Mouse (Mus musculus): Measurements from ENCODE around the gene Mprip.
"Not testable (repeated sequence)": the region's sequence is repeated elsewhere in the genome, so short reads cannot be mapped to it uniquely, and the experiment has no call there.

Mprip gene

GRCm38 (mm10) chr11:59661005-59661404 is at the start of gene Mprip:
TSS of gene Mprip (plus strand) at chr11:59661305.
- no peak for DNase-seq (ENCODE audit: low spot score in 2 of 2)

DNA sequence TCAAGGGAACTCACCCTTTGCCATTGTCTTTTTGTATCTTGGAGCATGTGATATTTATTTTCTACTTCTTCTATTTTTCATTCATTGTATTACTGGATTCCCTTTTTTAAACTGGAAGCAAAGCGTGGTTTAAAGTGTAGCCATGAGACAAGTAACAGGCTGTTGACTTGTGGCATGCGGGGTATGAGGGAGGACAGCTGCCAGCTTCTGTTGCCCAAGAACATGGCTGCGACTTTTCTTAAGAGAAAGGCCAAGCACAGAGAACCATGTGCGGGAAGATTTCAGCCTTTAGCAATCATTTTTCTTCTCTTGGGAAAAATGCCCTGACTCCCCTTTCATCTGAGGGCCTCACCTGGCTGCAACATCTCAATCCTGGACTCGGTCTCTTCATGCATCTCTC is 49.5 kb upstream of the Mprip start:
- DNase-seq (ENCODE audit: low spot score in 2 of 2): no peak

- DNase-seq (ENCODE audit: low spot score in 2 of 2): peak in 1 of 2 experiments; percentile 31
Observed at GRCm38 (mm10) chr11:59614120-59614519, 47.0 kb upstream of the Mprip start.

DNA sequence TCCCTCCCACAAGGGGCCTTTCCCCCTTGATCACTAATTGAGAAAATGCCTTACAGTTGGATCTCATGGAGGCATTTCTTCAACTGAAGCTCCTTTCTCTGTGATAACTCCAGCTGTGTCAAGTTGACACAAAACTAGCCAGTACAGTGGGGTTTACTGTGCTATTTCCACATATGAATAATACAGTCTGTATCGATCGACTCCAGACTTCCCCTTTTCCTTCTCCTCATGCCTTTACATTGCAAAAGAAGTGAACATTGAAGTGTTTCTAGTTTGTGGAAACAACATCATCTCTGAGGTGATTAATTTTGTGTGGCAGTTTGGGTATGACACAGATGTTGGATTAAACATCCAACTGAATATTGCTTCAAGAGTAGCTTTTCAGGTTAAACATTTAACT is 44.1 kb upstream of the Mprip start:
- DNase-seq (ENCODE audit: low spot score in 2 of 2): not testable (repeated sequence)

- DNase-seq (ENCODE audit: low spot score in 2 of 2): no peak
Observed at GRCm38 (mm10) chr11:59622214-59622613, 38.9 kb upstream of the Mprip start.

GRCm38 (mm10) chr11:59624017-59624630 is 37.0 kb upstream of the Mprip start:
- DNase-seq (ENCODE audit: low spot score in 2 of 2): peak in 1 of 2 experiments; percentile 59

DNA sequence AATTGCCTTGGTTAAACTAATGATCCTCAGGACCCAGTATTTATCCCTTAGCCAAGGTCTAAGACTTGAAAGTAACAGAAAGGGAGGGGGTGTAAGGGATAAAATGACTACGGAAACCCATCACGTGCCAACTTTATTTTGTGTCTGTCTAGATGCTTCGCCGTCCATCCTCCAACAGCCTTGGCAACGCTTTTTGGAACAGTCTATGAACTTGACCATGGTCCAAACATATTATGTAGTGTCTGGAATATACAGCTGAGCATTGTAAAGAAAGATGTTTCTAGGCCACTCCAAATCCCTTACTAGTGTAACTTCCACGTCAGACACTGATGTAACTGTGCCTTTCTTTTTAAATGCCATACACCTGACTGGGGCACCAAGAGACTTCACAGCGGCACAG is 34.9 kb upstream of the Mprip start:
- DNase-seq (ENCODE audit: low spot score in 2 of 2): no peak

DNA sequence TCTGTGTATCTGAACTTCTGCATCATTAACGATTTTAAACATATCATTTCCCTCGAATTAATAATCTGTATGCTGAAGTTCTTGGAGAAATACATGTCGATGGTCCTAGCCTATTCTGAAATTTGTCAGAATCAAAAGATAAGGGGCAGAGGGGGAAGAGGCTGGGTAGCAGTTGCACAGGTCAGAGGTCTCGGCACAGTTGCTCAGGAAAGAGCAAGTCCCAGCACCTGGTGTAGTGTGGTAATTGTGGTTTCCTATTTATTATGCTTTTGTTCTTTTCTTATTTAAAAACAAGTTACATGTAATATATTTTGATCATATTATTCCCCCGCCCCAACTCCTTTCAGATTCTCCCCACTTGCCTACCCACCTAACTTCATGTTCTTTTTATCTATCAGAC is 32.9 kb upstream of the Mprip start:
- DNase-seq (ENCODE audit: low spot score in 2 of 2): no peak

GRCm38 (mm10) chr11:59629871-59630270 is 31.2 kb upstream of the Mprip start:
- DNase-seq (ENCODE audit: low spot score in 2 of 2): no peak

GRCm38 (mm10) chr11:59631980-59632379 is 29.1 kb upstream of the Mprip start:
- DNase-seq (ENCODE audit: low spot score in 2 of 2): no peak

DNA sequence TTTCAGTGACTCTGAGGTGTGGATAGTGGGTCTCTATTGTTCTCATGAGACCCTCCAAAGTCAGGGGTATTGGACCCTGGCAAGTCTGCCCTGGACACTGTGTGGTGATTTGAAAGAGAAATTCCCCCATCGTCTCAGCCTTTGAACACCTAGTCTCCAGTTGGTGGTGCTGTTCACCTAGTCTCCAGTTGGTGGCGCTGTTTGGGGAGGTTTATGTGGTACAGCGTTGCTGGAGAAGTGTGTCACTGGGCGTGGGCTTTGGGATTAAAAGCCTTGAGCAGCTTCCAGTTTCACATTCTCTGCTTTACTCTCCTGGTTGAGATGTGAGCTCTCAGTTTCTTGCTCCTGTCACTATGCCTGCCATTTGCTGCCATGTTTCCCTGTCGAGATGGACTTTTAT is 28.1 kb upstream of the Mprip start:
- peak; percentile 33 to 47 for DNase-seq (ENCODE audit: low spot score in 2 of 2)

- DNase-seq (ENCODE audit: low spot score in 2 of 2): no peak
Observed at GRCm38 (mm10) chr11:59634001-59634660, 27.0 kb upstream of the Mprip start.

GRCm38 (mm10) chr11:59635251-59635795 is 25.8 kb upstream of the Mprip start:
- DNase-seq (ENCODE audit: low spot score in 2 of 2): no peak

GRCm38 (mm10) chr11:59635821-59636694 is 25.0 kb upstream of the Mprip start:
- peak in 1 of 2 experiments; percentile 13 for DNase-seq (ENCODE audit: low spot score in 2 of 2)

DNA sequence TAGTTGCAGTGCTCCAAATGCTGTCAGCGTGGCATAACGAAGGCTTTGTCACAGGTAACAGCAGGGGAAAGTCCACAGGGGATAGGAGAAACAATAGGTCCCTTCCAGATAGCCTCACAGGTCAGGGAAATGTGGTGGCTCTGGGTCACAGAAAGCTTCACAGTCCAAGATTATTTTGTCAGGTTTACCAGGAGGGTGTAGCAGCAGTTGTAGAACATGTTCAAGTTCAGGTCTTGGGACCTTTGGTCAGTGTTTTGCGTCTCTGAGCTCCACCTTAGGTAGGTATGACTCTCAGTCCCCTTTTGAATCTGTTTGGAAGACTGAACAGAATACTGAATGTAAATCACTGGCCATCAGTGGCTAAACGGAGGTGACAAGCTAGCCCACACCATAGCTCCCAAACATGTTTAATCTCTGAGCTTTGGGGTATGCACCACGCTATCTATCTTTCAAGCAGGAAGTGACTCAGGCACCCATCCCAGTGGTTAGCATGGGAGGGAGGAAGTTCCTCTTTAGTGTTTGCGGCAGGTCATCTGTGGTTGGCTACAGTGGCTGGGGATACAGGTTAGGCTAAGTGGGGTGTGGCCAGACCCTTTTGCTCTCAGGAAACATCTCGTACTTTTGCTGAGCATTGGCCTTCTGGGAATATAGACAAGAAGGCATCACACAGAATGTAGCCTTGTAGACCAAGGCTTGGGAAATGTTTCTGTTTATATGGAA is 24.2 kb upstream of the Mprip start:
- DNase-seq (ENCODE audit: low spot score in 2 of 2): no peak

- DNase-seq (ENCODE audit: low spot score in 2 of 2): no peak
Observed at GRCm38 (mm10) chr11:59639957-59640643, 21.0 kb upstream of the Mprip start.

DNA sequence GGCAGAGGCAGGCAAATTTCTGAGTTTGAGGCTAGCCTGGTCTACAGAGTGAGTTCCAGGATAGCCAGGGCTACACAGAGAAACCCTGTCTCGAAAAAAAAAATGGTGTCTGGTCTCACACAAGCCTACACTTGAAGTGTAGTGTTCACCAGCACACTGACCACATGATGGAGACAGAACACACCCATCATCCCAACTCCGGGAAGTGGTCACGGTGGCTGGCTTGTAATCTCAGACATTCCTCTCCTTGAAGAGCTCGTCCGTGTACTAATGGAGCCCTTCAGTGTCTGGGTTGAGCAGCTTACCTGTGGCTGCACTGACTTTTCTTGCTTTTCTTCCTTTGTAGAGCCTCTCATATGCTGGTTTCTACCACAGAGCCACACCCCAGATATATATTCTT is 19.9 kb upstream of the Mprip start:
- DNase-seq (ENCODE audit: low spot score in 2 of 2): no peak

GRCm38 (mm10) chr11:59642420-59642819 is 18.7 kb upstream of the Mprip start:
- DNase-seq (ENCODE audit: low spot score in 2 of 2): no peak

- DNase-seq (ENCODE audit: low spot score in 2 of 2): no peak
Observed at GRCm38 (mm10) chr11:59645036-59645435, 16.1 kb upstream of the Mprip start.

- DNase-seq (ENCODE audit: low spot score in 2 of 2): no peak
Observed at GRCm38 (mm10) chr11:59649058-59649457, 12.0 kb upstream of the Mprip start.

- DNase-seq (ENCODE audit: low spot score in 2 of 2): no peak
Observed at GRCm38 (mm10) chr11:59653003-59653402, 8.1 kb upstream of the Mprip start.

Measured in cerebellum, postnatal 4 days (tissue).